ENCODE assay signal across 12 mouse cellular contexts in genomic region chr6:84267526-84267925, GRCm38 (mm10).
"Had no signal": no experiment of that assay in that cellular context is flagged by ENCODE, and none has a peak within 500 bp of the region (broad histone marks: within the 10 kb centered on the region; RNA-seq: fewer than 3 reads in every experiment).

No protein-coding gene starts in this region.

- ATAC-seq: liver, postnatal 0 days; midbrain, embryonic 15.5 days had no signal

- H3K27me3 ChIP-seq: midbrain, embryonic 12.5 days; midbrain, embryonic 15.5 days; neural tube, embryonic 12.5 days had no signal

- DNase-seq: liver, postnatal 0 days; thymus, adult 18-20 months; thymus, postnatal 36 days had no signal

- H3K9me3 ChIP-seq: midbrain, embryonic 12.5 days; midbrain, embryonic 15.5 days; neural tube, embryonic 12.5 days had no signal

- H3K27ac ChIP-seq: kidney, postnatal 0 days; layer of hippocampus, adult 2 months; liver, embryonic 14.5 days; macrophage; midbrain, embryonic 12.5 days; midbrain, embryonic 15.5 days; neural tube, embryonic 12.5 days had no signal

- H3K36me3 ChIP-seq: midbrain, embryonic 12.5 days; midbrain, embryonic 15.5 days; neural tube, embryonic 12.5 days had no signal

- H3K9ac ChIP-seq: liver, embryonic 14.5 days; liver, postnatal 0 days; lung, embryonic 14.5 days; midbrain, embryonic 12.5 days; midbrain, embryonic 15.5 days; neural tube, embryonic 12.5 days had no signal

- H3K4me3 ChIP-seq: layer of hippocampus, adult 2 months; midbrain, embryonic 12.5 days; midbrain, embryonic 15.5 days; neural tube, embryonic 12.5 days had no signal

- H3K4me1 ChIP-seq: midbrain, embryonic 12.5 days had no signal

- H3K4me2 ChIP-seq: liver, embryonic 11.5 days; lung, embryonic 14.5 days; midbrain, embryonic 12.5 days; midbrain, embryonic 15.5 days; neural tube, embryonic 12.5 days had no signal
